In the genomic region with DNA sequence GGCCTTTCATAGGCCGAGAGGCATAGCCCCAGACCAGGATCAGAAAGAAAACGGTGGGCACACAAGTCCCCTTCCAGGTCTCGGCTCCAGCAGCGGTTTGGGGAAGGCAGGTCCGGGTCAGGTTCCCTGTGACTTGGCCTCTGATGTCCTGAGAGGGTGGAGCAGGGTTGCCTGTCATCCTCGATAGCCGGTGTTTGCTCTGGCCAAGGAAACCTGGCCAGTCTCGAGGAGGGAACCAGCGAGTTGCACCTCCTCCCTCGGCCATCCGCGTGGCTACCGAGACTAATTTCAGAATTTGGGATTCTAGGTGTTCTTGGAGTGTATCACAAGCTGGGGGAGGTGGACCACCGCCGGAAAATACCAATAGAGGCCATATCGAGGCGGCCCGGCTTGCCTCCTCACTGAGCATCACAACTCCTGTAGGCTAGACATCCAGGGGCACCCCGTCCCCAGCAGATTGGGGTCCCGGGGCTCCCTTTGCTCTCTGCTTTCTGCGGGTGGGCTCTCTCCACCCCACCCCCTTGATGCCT, we compare ENCODE assay signal across 8 mouse cellular contexts. TPM values are rescaled to one million over a fixed set of nuclear protein-coding genes. Genes with fewer than 3 reads are reported as not detected.
A peak's percentile ranks its signal among the peaks of the same experiment; 100 is the strongest.
DNase-seq lines count a peak whose midpoint lies in the region; ATAC-seq and TF ChIP-seq lines count a peak whose summit lies in the region.

No protein-coding gene starts in this region.

- H3K4me3 ChIP-seq in left cerebral cortex, adult 2 months, result peak overlapping the region; percentile 64
- peak overlapping the region; percentile 100 for H3K4me3 ChIP-seq in brown adipose tissue, adult 24 weeks (ENCODE audit: insufficient read depth, low read depth, low read length)
- peak overlapping the region; percentile 65 for H3K4me3 ChIP-seq in intestine, postnatal 0 days (ENCODE audit: low read depth, low read length)

- ATAC-seq in intestine, postnatal 0 days, result no peak

- H3K27me3 ChIP-seq in intestine, postnatal 0 days (replicated peaks; ENCODE audit: control insufficient read depth, insufficient read depth, low read length), result no peaks in the 10 kb centered on the region

- peak overlapping the region; percentile 71 for H3K27ac ChIP-seq in left cerebral cortex, adult 2 months
- H3K27ac ChIP-seq in brown adipose tissue, adult 24 weeks (replicated peaks; ENCODE audit: low read depth, low read length), result peak overlapping the region; percentile 100
- H3K27ac ChIP-seq in intestine, postnatal 0 days (ENCODE audit: low read depth, low read length), result peak overlapping the region; percentile 21; the same call in 1 of the 2 replicates

- 0 out of 2 replicates have a peak, but pooled peaks cover 11% of the 10 kb centered on the region for H3K36me3 ChIP-seq in intestine, postnatal 0 days (ENCODE audit: control insufficient read depth, insufficient read depth)

- no peaks in the 10 kb centered on the region for H3K9me3 ChIP-seq in intestine, postnatal 0 days (ENCODE audit: control insufficient read depth)

- 2% methylated on average over 21 of the region's 21 CpGs for WGBS in intestine, postnatal 0 days

- peak overlapping the region; percentile 94 for H3K4me2 ChIP-seq in intestine, postnatal 0 days (replicated peaks; ENCODE audit: low read depth)

- DNase-seq in left cerebral cortex, adult 2 months (ENCODE audit: extremely low spot score in 1 of 2, low spot score in 2 of 2), result no peak
- no peak for DNase-seq in left cerebral cortex, postnatal 4 days
- peak; percentile 26 for DNase-seq in gastrocnemius, postnatal 14 days
- DNase-seq in lung, postnatal 10 days, result peak; percentile 42
- peak; percentile 52 for DNase-seq in testis, postnatal 10 days (ENCODE audit: low spot score)
- no peak for DNase-seq in urinary bladder, postnatal 4 days (ENCODE audit: low spot score in 2 of 2)

- H3K4me1 ChIP-seq in brown adipose tissue, adult 24 weeks (ENCODE audit: control insufficient read depth, insufficient read depth, insufficient read length, low read length), result peaks cover 2% of the 10 kb centered on the region; the same call in 1 of the 2 replicates
- peaks cover 11% of the 10 kb centered on the region for H3K4me1 ChIP-seq in intestine, postnatal 0 days (replicated peaks; ENCODE audit: control insufficient read depth, insufficient read depth, low read length)

- intact Hi-C loops in left cerebral cortex, adult 2 months (cut with DNase I), result loop anchor here (2.0 to 5.0 kb wide), 3 partner anchors 33 to 64 kb away; no protein-coding TSS in a partner anchor
- intact Hi-C loops in left cerebral cortex, postnatal 4 days (cut with DNase I), result loop anchor here (5.0 kb wide), 1 partner anchor 36 kb away; no protein-coding TSS in a partner anchor
- intact Hi-C loops in gastrocnemius, postnatal 14 days (cut with DNase I; ENCODE audit: low total_unique reads), result loop anchor here (10.0 kb wide), 1 partner anchor 53 kb away; no protein-coding TSS in a partner anchor

- TF ChIP-seq CTCF in left cerebral cortex, adult 2 months (IDR thresholded peaks at IDR 0.05), result no peak
- no peak for TF ChIP-seq CTCF in intestine, postnatal 0 days (IDR thresholded peaks at IDR 0.05; ENCODE audit: low read depth)

- peak overlapping the region; percentile 74 for H3K9ac ChIP-seq in intestine, postnatal 0 days (ENCODE audit: low read depth, low read length)

RNA-seq across cellular contexts. Expression of gene Itpkb, which starts 1.3 kb away (rescaled TPM):
- 10 to 100 TPM; 17.9 to 18.2 TPM for total RNA-seq in left cerebral cortex, adult 2 months (2021)
- 10 to 100 TPM; 12.1 to 12.3 TPM for total RNA-seq in left cerebral cortex, postnatal 4 days (2021)
- 15.8 and 21.6 TPM in 2 replicates for polyA plus RNA-seq in brown adipose tissue, adult 24 weeks (2012; ENCODE audit: insufficient read depth, insufficient read length, missing spikeins)
- total RNA-seq in gastrocnemius, postnatal 14 days (2021), result 10 to 100 TPM; 27.6 to 28.6 TPM
- 2.3 and 3.4 TPM in 2 replicates for polyA plus RNA-seq in intestine, postnatal 0 days (2015; fragmentation: Nextera tagmentation; extraction: Ambion mirVana)

Comparison
In these comparisons a context has a peak if more than half of its experiments do, and no peak if none do; other contexts are left out.
1. DNase-seq: peak in gastrocnemius, postnatal 14 days (single experiment), lung, postnatal 10 days (single experiment) and testis, postnatal 10 days (single experiment); none in left cerebral cortex, adult 2 months (0 of 2), left cerebral cortex, postnatal 4 days (single experiment) and urinary bladder, postnatal 4 days (0 of 2).
2. H3K27ac ChIP-seq: peak in every context shown above with its lines; median percentile 100 in brown adipose tissue, adult 24 weeks; 71 in left cerebral cortex, adult 2 months; 21 in intestine, postnatal 0 days.
3. Peak in every context shown above with its lines, with median percentiles within 50 percentile points of each other: H3K4me3 ChIP-seq.